Mouse (Mus musculus): ENCODE measurements around the gene Ifnk.

DNA sequence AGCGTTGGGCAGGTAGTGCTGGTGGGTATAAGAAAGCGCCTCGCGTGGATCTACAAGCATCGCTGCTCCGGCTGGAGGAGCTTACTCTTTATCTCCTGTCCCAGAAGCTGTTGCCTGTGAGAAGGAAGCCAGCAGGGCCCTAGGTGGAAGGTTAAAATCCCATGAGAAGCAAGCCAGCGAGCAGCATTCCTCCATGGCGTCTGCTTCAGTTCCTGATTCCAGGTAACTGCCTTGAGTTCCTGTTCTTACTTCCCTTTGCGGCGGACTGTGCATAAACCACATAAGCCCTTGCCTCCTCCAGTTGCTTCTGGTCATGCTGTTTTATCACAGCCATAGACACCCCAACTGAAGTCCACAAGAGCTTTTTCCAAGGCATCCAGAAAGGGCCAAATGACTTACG, 6.0 kb downstream of the Ifnk start:
- TF ChIP-seq POLR2A (IDR thresholded peaks at IDR 0.05; ENCODE audit: borderline replicate concordance, insufficient read depth, low read length): no peak
- no peak for TF ChIP-seq CTCF (IDR thresholded peaks at IDR 0.05; ENCODE audit: borderline replicate concordance, insufficient read depth, low read depth, low read length)
